In the genomic region with DNA sequence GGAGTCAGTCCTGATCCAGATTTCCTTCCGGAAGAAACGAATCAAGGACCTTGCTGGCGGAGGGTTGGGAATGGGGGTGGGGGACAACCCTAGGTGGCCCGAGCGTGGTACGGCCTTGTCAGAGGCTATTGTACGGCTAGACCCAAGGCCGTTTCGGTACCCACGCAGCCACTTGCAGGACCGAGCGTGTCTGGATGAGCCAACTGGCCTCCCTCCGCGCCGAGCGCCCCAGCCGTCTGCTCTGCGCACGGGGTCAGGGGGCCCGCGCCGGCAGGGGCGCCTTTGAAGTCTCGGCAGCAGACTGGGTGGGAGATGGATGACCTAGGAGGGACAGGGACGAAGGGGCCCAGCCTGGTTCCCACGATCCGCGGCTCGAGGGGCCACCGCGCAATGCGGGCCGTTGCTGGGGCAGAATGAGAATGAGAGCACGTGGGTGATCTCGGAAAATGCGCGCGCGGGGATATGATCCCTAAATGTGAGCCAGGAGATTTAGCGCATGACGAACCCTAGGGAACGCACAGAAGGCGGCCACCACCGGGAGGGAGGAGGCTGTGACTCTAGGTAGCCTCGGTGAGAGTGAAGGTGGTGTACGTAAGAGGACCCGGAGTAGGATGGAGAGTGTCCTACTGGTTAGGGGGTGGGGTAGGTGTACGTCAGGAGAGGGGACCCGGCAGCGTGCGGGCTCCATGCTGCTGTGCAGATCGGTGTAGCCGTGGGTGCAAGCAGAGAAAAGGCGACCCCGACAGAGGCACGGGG, we compare ENCODE assay signal across 8 mouse cellular contexts.
A peak's percentile ranks its signal among the peaks of the same experiment; 100 is the strongest.
DNase-seq lines count a peak whose midpoint lies in the region; ATAC-seq lines count a peak whose summit lies in the region.

No protein-coding gene starts in this region.

- no peaks in the 10 kb centered on the region for H3K9me3 ChIP-seq in heart, embryonic 10.5 days
- H3K9me3 ChIP-seq in embryonic facial prominence, embryonic 13.5 days: no peaks in the 10 kb centered on the region
- no peaks in the 10 kb centered on the region for H3K9me3 ChIP-seq in hindbrain, embryonic 14.5 days (ENCODE audit: control insufficient read depth, low read length)
- no peaks in the 10 kb centered on the region for H3K9me3 ChIP-seq in liver, embryonic 12.5 days (replicated peaks)
- H3K9me3 ChIP-seq in neural tube, embryonic 13.5 days: no peaks in the 10 kb centered on the region

- H3K4me3 ChIP-seq in heart, embryonic 10.5 days: peak overlapping the region; percentile 67
- H3K4me3 ChIP-seq in embryonic facial prominence, embryonic 13.5 days: peak overlapping the region; percentile 49
- peak overlapping the region; percentile 47 for H3K4me3 ChIP-seq in hindbrain, embryonic 14.5 days (replicated peaks; ENCODE audit: low read length)
- peak overlapping the region; percentile 55 for H3K4me3 ChIP-seq in liver, embryonic 12.5 days
- H3K4me3 ChIP-seq in neural tube, embryonic 13.5 days: peak overlapping the region; percentile 51

- intact Hi-C loops in heart, postnatal 25 days (cut with DNase I): no loop called here

- peaks cover 23% of the 10 kb centered on the region for H3K4me1 ChIP-seq in heart, embryonic 10.5 days
- H3K4me1 ChIP-seq in embryonic facial prominence, embryonic 13.5 days: peaks cover 16% of the 10 kb centered on the region
- peaks cover 10% of the 10 kb centered on the region for H3K4me1 ChIP-seq in hindbrain, embryonic 14.5 days (replicated peaks; ENCODE audit: control insufficient read depth, insufficient read depth, low read length)
- H3K4me1 ChIP-seq in liver, embryonic 12.5 days: peaks cover 17% of the 10 kb centered on the region
- H3K4me1 ChIP-seq in neural tube, embryonic 13.5 days (replicated peaks): peaks cover 21% of the 10 kb centered on the region

- peak; percentile 78 for ATAC-seq in embryonic facial prominence, embryonic 13.5 days (ENCODE audit: insufficient number of reproducible peaks, insufficient read depth, low FRiP score, low TSS enrichment, low read depth)
- ATAC-seq in hindbrain, embryonic 14.5 days (ENCODE audit: low FRiP score): peak; percentile 62; the same call in 1 of the 2 replicates
- peak; percentile 69 for ATAC-seq in liver, embryonic 12.5 days
- ATAC-seq in neural tube, embryonic 13.5 days (ENCODE audit: low read depth): peak; percentile 81

- H3K27ac ChIP-seq in heart, embryonic 10.5 days: peak overlapping the region; percentile 92
- peak overlapping the region; percentile 85 for H3K27ac ChIP-seq in embryonic facial prominence, embryonic 13.5 days
- H3K27ac ChIP-seq in hindbrain, embryonic 14.5 days: no peak overlapping the region
- H3K27ac ChIP-seq in liver, embryonic 12.5 days: 0 out of 2 replicates have a peak overlapping the region, but pooled peaks have one; percentile 25
- no peak overlapping the region for H3K27ac ChIP-seq in neural tube, embryonic 13.5 days (replicated peaks)

- no peaks in the 10 kb centered on the region for H3K27me3 ChIP-seq in heart, embryonic 10.5 days (ENCODE audit: insufficient read depth, poor library complexity, severe bottlenecking)
- H3K27me3 ChIP-seq in embryonic facial prominence, embryonic 13.5 days: no peaks in the 10 kb centered on the region
- peaks cover 18% of the 10 kb centered on the region for H3K27me3 ChIP-seq in hindbrain, embryonic 14.5 days (ENCODE audit: control insufficient read depth, insufficient read depth, low read length)
- peaks cover 30% of the 10 kb centered on the region for H3K27me3 ChIP-seq in liver, embryonic 12.5 days (replicated peaks)
- H3K27me3 ChIP-seq in neural tube, embryonic 13.5 days: peaks cover 24% of the 10 kb centered on the region

- peak overlapping the region; percentile 73 for H3K9ac ChIP-seq in embryonic facial prominence, embryonic 13.5 days
- H3K9ac ChIP-seq in hindbrain, embryonic 14.5 days: peak overlapping the region; percentile 56
- H3K9ac ChIP-seq in liver, embryonic 12.5 days: peak overlapping the region; percentile 59
- H3K9ac ChIP-seq in neural tube, embryonic 13.5 days: peak overlapping the region; percentile 69

- H3K4me2 ChIP-seq in embryonic facial prominence, embryonic 13.5 days: peak overlapping the region; percentile 81
- peak overlapping the region; percentile 96 for H3K4me2 ChIP-seq in hindbrain, embryonic 14.5 days (replicated peaks)
- H3K4me2 ChIP-seq in liver, embryonic 12.5 days: peak overlapping the region; percentile 79
- H3K4me2 ChIP-seq in neural tube, embryonic 13.5 days: peak overlapping the region; percentile 99

- WGBS in heart, embryonic 10.5 days: under 1% methylated on average over 56 of the region's 56 CpGs
- WGBS in embryonic facial prominence, embryonic 13.5 days: under 1% methylated on average over 56 of the region's 56 CpGs
- under 1% methylated on average over 56 of the region's 56 CpGs for WGBS in hindbrain, embryonic 14.5 days
- WGBS in liver, embryonic 12.5 days (ENCODE audit: insufficient replicate concordance): under 1% methylated on average over 56 of the region's 56 CpGs
- under 1% methylated on average over 56 of the region's 56 CpGs for WGBS in neural tube, embryonic 13.5 days

- no peaks in the 10 kb centered on the region for H3K36me3 ChIP-seq in heart, embryonic 10.5 days
- no peaks in the 10 kb centered on the region for H3K36me3 ChIP-seq in embryonic facial prominence, embryonic 13.5 days
- no peaks in the 10 kb centered on the region for H3K36me3 ChIP-seq in hindbrain, embryonic 14.5 days (replicated peaks; ENCODE audit: control insufficient read depth, insufficient read depth)
- no peaks in the 10 kb centered on the region for H3K36me3 ChIP-seq in liver, embryonic 12.5 days
- no peaks in the 10 kb centered on the region for H3K36me3 ChIP-seq in neural tube, embryonic 13.5 days

- DNase-seq in heart, embryonic 10.5 days (ENCODE audit: low spot score): peak; percentile 80
- no peak for DNase-seq in heart, postnatal 25 days (ENCODE audit: low spot score)
- peak; percentile 70 for DNase-seq in ZHBTc4 (ENCODE audit: low read depth, low spot score)
- peak; percentile 36 for DNase-seq in hindbrain, embryonic 14.5 days (ENCODE audit: low spot score)
- DNase-seq in spleen, postnatal 36 days (ENCODE audit: low spot score in 2 of 2): no peak

Comparison
In these comparisons a context has a peak if more than half of its experiments do, and no peak if none do; other contexts are left out.
1. DNase-seq: peak in heart, embryonic 10.5 days (single experiment), ZHBTc4 (single experiment) and hindbrain, embryonic 14.5 days (single experiment); none in heart, postnatal 25 days (single experiment) and spleen, postnatal 36 days (0 of 2).
2. H3K27ac ChIP-seq: peak in heart, embryonic 10.5 days (single experiment), embryonic facial prominence, embryonic 13.5 days (single experiment) and liver, embryonic 12.5 days (single experiment); none in hindbrain, embryonic 14.5 days (single experiment) and neural tube, embryonic 13.5 days (single experiment).
3. Peak in every context shown above with its lines, with median percentiles within 50 percentile points of each other: H3K4me3 ChIP-seq, ATAC-seq, H3K4me2 ChIP-seq and H3K9ac ChIP-seq.